8 mouse cellular contexts compared by ENCODE assay signal in genomic region chr19:56997164-56997599, GRCm38 (mm10). TPM values are rescaled to one million over a fixed set of nuclear protein-coding genes. Genes with fewer than 3 reads are reported as not detected.
DNase-seq lines count a peak whose midpoint lies in the region; ATAC-seq and TF ChIP-seq lines count a peak whose summit lies in the region.

No protein-coding gene starts in this region.

- peak overlapping the region; percentile 32 for H3K4me2 ChIP-seq in lung, embryonic 15.5 days
- H3K4me2 ChIP-seq in stomach, embryonic 14.5 days (replicated peaks; ENCODE audit: low read depth, low read length), result peak overlapping the region; percentile 23

- H3K9ac ChIP-seq in lung, embryonic 15.5 days, result no peak overlapping the region
- H3K9ac ChIP-seq in stomach, embryonic 14.5 days (replicated peaks; ENCODE audit: low read depth, low read length), result no peak overlapping the region

- DNase-seq in adrenal gland, postnatal 36 days, result peak; percentile 25 to 57
- DNase-seq in heart, adult 18-20 months, result peak; percentile 50 to 54
- peak; percentile 86 for DNase-seq in kidney, adult 2 months
- DNase-seq in spleen, adult 12 weeks (ENCODE audit: low spot score), result no peak
- no peak for DNase-seq in spleen, postnatal 10 days (ENCODE audit: low spot score in 2 of 2)

- no peaks in the 10 kb centered on the region for H3K79me3 ChIP-seq in C2C12 (ENCODE audit: low read depth)

- no peaks in the 10 kb centered on the region for H3K27me3 ChIP-seq in C2C12 (ENCODE audit: control insufficient read depth, insufficient read depth, insufficient read length)
- no peaks in the 10 kb centered on the region for H3K27me3 ChIP-seq in kidney, adult 2 months (replicated peaks; ENCODE audit: control insufficient read depth, insufficient read depth, low read length)
- no peaks in the 10 kb centered on the region for H3K27me3 ChIP-seq in lung, embryonic 15.5 days
- no peaks in the 10 kb centered on the region for H3K27me3 ChIP-seq in stomach, embryonic 14.5 days (ENCODE audit: control insufficient read depth, insufficient read depth, low read length)

- no peak overlapping the region for H3K4me3 ChIP-seq in C2C12 (ENCODE audit: insufficient read depth, poor library complexity, severe bottlenecking)
- no peak overlapping the region for H3K4me3 ChIP-seq in kidney, adult 2 months (ENCODE audit: insufficient read depth, low read depth, low read length)
- 0 out of 2 replicates have a peak overlapping the region, but pooled peaks have one; percentile 2 for H3K4me3 ChIP-seq in lung, embryonic 15.5 days
- H3K4me3 ChIP-seq in stomach, embryonic 14.5 days (ENCODE audit: low read depth, low read length), result no peak overlapping the region

- peaks cover 33% of the 10 kb centered on the region for H3K4me1 ChIP-seq in kidney, adult 2 months (ENCODE audit: control insufficient read depth, insufficient read depth, low read length)
- peaks cover 51% of the 10 kb centered on the region for H3K4me1 ChIP-seq in lung, embryonic 15.5 days
- H3K4me1 ChIP-seq in stomach, embryonic 14.5 days (ENCODE audit: control insufficient read depth, insufficient read depth, low read length), result peaks cover 35% of the 10 kb centered on the region

- peak overlapping the region; percentile 86 for H3K27ac ChIP-seq in kidney, adult 2 months (ENCODE audit: insufficient read depth, low read depth, low read length)
- peak overlapping the region; percentile 82 for H3K27ac ChIP-seq in lung, embryonic 15.5 days
- H3K27ac ChIP-seq in stomach, embryonic 14.5 days (ENCODE audit: low read length), result peak overlapping the region; percentile 89

- no peaks in the 10 kb centered on the region for H3K79me2 ChIP-seq in C2C12 (ENCODE audit: control insufficient read depth, insufficient read depth)

- H3ac ChIP-seq in C2C12 (ENCODE audit: control insufficient read depth, insufficient read length, low read depth), result no peak overlapping the region

- TF ChIP-seq CTCF in C2C12 (IDR thresholded peaks at IDR 0.05; ENCODE audit: control insufficient read depth, insufficient read depth, insufficient read length), result no peak
- TF ChIP-seq CTCF in kidney, adult 2 months (conservative IDR thresholded peaks at IDR 0.05; ENCODE audit: insufficient read depth, insufficient read length, low read depth, low read length), result no peak

- WGBS in kidney, adult 2 months, result 8% methylated on average over 10 of the region's 10 CpGs
- 2% methylated on average over 10 of the region's 10 CpGs for WGBS in lung, embryonic 15.5 days
- WGBS in stomach, embryonic 14.5 days, result 3% methylated on average over 10 of the region's 10 CpGs

- ATAC-seq in lung, embryonic 15.5 days (ENCODE audit: borderline replicate concordance, extremely low read depth, low FRiP score, low TSS enrichment), result peak; percentile 91
- peak; percentile 85 for ATAC-seq in stomach, embryonic 14.5 days (ENCODE audit: insufficient number of reproducible peaks, insufficient read depth, low FRiP score, low read depth)

- no peak for TF ChIP-seq POLR2A in kidney, adult 2 months (IDR thresholded peaks at IDR 0.05; ENCODE audit: low read depth, low read length)

- no peaks in the 10 kb centered on the region for H3K9me3 ChIP-seq in lung, embryonic 15.5 days
- H3K9me3 ChIP-seq in stomach, embryonic 14.5 days (ENCODE audit: control insufficient read depth, low read depth, low read length), result no peaks in the 10 kb centered on the region

- H3K36me3 ChIP-seq in C2C12 (ENCODE audit: control insufficient read depth, insufficient read depth), result no peaks in the 10 kb centered on the region
- H3K36me3 ChIP-seq in kidney, adult 2 months (ENCODE audit: control insufficient read depth, insufficient read depth, low read length), result no peaks in the 10 kb centered on the region
- H3K36me3 ChIP-seq in lung, embryonic 15.5 days, result no peaks in the 10 kb centered on the region
- no peaks in the 10 kb centered on the region for H3K36me3 ChIP-seq in stomach, embryonic 14.5 days (ENCODE audit: control insufficient read depth, insufficient read depth, low read length)

TF ChIP-seq in C2C12, 6 proteins besides CTCF, POLR2A, EP300 and RAD21:
- TF ChIP-seq CEBPB (IDR thresholded peaks at IDR 0.05; ENCODE audit: low read depth), result no peak
- TF ChIP-seq USF1 (IDR thresholded peaks at IDR 0.05; ENCODE audit: low read depth), result peak; percentile 88
- TF ChIP-seq FOSL1 (IDR thresholded peaks at IDR 0.05; ENCODE audit: insufficient read depth, low read length, poor library complexity, severe bottlenecking), result no peak

RNA-seq across cellular contexts. Expression of gene Afap1l2, which starts 10.8 kb away (rescaled TPM):
- 0.90 TPM for polyA plus RNA-seq in C2C12 (2012; fragmentation: generic; extraction: Trizol)
- 10 to 100 TPM; 12.2 to 27.4 TPM for total RNA-seq in adrenal gland, postnatal 36 days (2021)
- 1 to 10 TPM; 1.8 to 2.4 TPM for total RNA-seq in heart, adult 18-20 months (2021)
- polyA plus RNA-seq in kidney, adult 2 months (2012; rRNA removed), result 9.2 and 10.1 TPM in 2 replicates
- 28.4 and 29.7 TPM in 2 replicates for polyA plus RNA-seq in lung, embryonic 15.5 days (2015; fragmentation: Nextera tagmentation; extraction: Ambion mirVana)
- polyA plus RNA-seq in stomach, embryonic 14.5 days (2014; fragmentation: Nextera tagmentation; extraction: Ambion mirVana), result 24.6 and 28.5 TPM in 2 replicates

Comparison
In these comparisons a context has a peak if more than half of its experiments do, and no peak if none do; other contexts are left out.
1. DNase-seq: peak in adrenal gland, postnatal 36 days (2 of 2), heart, adult 18-20 months (2 of 2) and kidney, adult 2 months (single experiment); none in spleen, adult 12 weeks (single experiment) and spleen, postnatal 10 days (0 of 2).
2. Peak in every context shown above with its lines, with median percentiles within 50 percentile points of each other: H3K27ac ChIP-seq.